In genomic region chr2:119799961-119800550, GRCm38 (mm10) we compare ENCODE assay signal across 8 mouse cellular contexts. TPM values are rescaled to one million over a fixed set of nuclear protein-coding genes. Genes with fewer than 3 reads are reported as not detected.
A peak's percentile ranks its signal among the peaks of the same experiment; 100 is the strongest.
DNase-seq lines count a peak whose midpoint lies in the region; ATAC-seq and TF ChIP-seq lines count a peak whose summit lies in the region.

No protein-coding gene starts in this region.

- H3K4me2 ChIP-seq in heart, embryonic 11.5 days = peak overlapping the region; percentile 99
- H3K4me2 ChIP-seq in CH12.LX (ENCODE audit: insufficient read depth, low read depth, poor library complexity, severe bottlenecking) = peak overlapping the region; percentile 76
- H3K4me2 ChIP-seq in embryonic facial prominence, embryonic 11.5 days (ENCODE audit: low read depth, low read length) = peak overlapping the region; percentile 97
- H3K4me2 ChIP-seq in intestine, postnatal 0 days (replicated peaks; ENCODE audit: low read depth) = peak overlapping the region; percentile 100
- peak overlapping the region; percentile 98 for H3K4me2 ChIP-seq in midbrain, embryonic 14.5 days (ENCODE audit: low read length)

- DNase-seq in heart, adult 9 months (ENCODE audit: low spot score in 2 of 2) = no peak
- DNase-seq in CH12.LX (ENCODE audit: extremely low read depth) = peak; percentile 38
- DNase-seq in embryonic facial prominence, embryonic 11.5 days (ENCODE audit: low spot score) = peak; percentile 44
- DNase-seq in midbrain, embryonic 14.5 days = peak; percentile 35
- no peak for DNase-seq in ovary, adult 18-20 months (ENCODE audit: low spot score)
- no peak for DNase-seq in frontal cortex, postnatal 25 days (ENCODE audit: low spot score in 2 of 2)

- TF ChIP-seq POLR2A in CH12.LX (IDR thresholded peaks at IDR 0.05; ENCODE audit: low read depth, low read length) = no peak

- TF ChIP-seq EP300 in CH12.LX (IDR thresholded peaks at IDR 0.05; ENCODE audit: low read length) = no peak

- peak; percentile 12 for ATAC-seq in heart, embryonic 11.5 days (replicated peaks; ENCODE audit: insufficient number of reproducible peaks, low FRiP score, low TSS enrichment)
- ATAC-seq in embryonic facial prominence, embryonic 11.5 days (replicated peaks; ENCODE audit: insufficient number of reproducible peaks, low FRiP score, low TSS enrichment, low read depth) = peak; percentile 11
- peak; percentile 46 for ATAC-seq in intestine, postnatal 0 days
- ATAC-seq in midbrain, embryonic 14.5 days (ENCODE audit: low FRiP score, low TSS enrichment) = peak; percentile 12; the same call in 1 of the 2 replicates

- peak overlapping the region; percentile 79 for H3K9ac ChIP-seq in heart, embryonic 11.5 days (ENCODE audit: low read depth, low read length)
- peak overlapping the region; percentile 92 for H3K9ac ChIP-seq in CH12.LX (ENCODE audit: insufficient read depth, low read depth)
- peak overlapping the region; percentile 91 for H3K9ac ChIP-seq in embryonic facial prominence, embryonic 11.5 days (replicated peaks; ENCODE audit: low read length)
- peak overlapping the region; percentile 66 for H3K9ac ChIP-seq in intestine, postnatal 0 days (ENCODE audit: low read depth, low read length)
- peak overlapping the region; percentile 88 for H3K9ac ChIP-seq in midbrain, embryonic 14.5 days (replicated peaks; ENCODE audit: low read length)

- no peaks in the 10 kb centered on the region for H3K9me3 ChIP-seq in heart, embryonic 11.5 days (replicated peaks; ENCODE audit: control insufficient read depth, low read length)
- no peaks in the 10 kb centered on the region for H3K9me3 ChIP-seq in CH12.LX (replicated peaks; ENCODE audit: low read length)
- no peaks in the 10 kb centered on the region for H3K9me3 ChIP-seq in embryonic facial prominence, embryonic 11.5 days (replicated peaks; ENCODE audit: control insufficient read depth, low read length)
- no peaks in the 10 kb centered on the region for H3K9me3 ChIP-seq in intestine, postnatal 0 days (ENCODE audit: control insufficient read depth)
- H3K9me3 ChIP-seq in midbrain, embryonic 14.5 days (ENCODE audit: control insufficient read depth, low read length) = no peaks in the 10 kb centered on the region

- TF ChIP-seq CTCF in CH12.LX (conservative IDR thresholded peaks at IDR 0.05 in 1 of 2, IDR thresholded peaks at IDR 0.05 in 1 of 2; ENCODE audit: low read depth in 2 of 2, low read length in 2 of 2) = no peak
- TF ChIP-seq CTCF in intestine, postnatal 0 days (IDR thresholded peaks at IDR 0.05; ENCODE audit: low read depth) = no peak

- H3K4me1 ChIP-seq in heart, embryonic 11.5 days (ENCODE audit: control insufficient read depth, insufficient read depth, low read length) = peaks cover 37% of the 10 kb centered on the region
- H3K4me1 ChIP-seq in CH12.LX (ENCODE audit: control insufficient read depth in 1 of 2, insufficient read depth in 2 of 2) = peaks cover 27 to 56% of the 10 kb centered on the region in 2 experiments
- H3K4me1 ChIP-seq in embryonic facial prominence, embryonic 11.5 days (ENCODE audit: control insufficient read depth, insufficient read depth, low read length) = peaks cover 4% of the 10 kb centered on the region
- H3K4me1 ChIP-seq in intestine, postnatal 0 days (replicated peaks; ENCODE audit: control insufficient read depth, insufficient read depth, low read length) = no peaks in the 10 kb centered on the region
- H3K4me1 ChIP-seq in midbrain, embryonic 14.5 days (ENCODE audit: control insufficient read depth, insufficient read depth, low read length) = peaks cover 42% of the 10 kb centered on the region

- H3K27ac ChIP-seq in heart, embryonic 11.5 days (ENCODE audit: low read depth, low read length) = no peak overlapping the region
- no peak overlapping the region; the same call in 1 of the 2 replicates for H3K27ac ChIP-seq in CH12.LX (ENCODE audit: insufficient read depth, low read depth)
- no peak overlapping the region for H3K27ac ChIP-seq in embryonic facial prominence, embryonic 11.5 days (replicated peaks; ENCODE audit: low read depth, low read length)
- no peak overlapping the region for H3K27ac ChIP-seq in intestine, postnatal 0 days (ENCODE audit: low read depth, low read length)
- 0 out of 2 replicates have a peak overlapping the region, but pooled peaks have one; percentile 20 for H3K27ac ChIP-seq in midbrain, embryonic 14.5 days (replicated peaks; ENCODE audit: low read depth, low read length)

- H3K4me3 ChIP-seq in heart, embryonic 11.5 days (ENCODE audit: low read depth, low read length) = peak overlapping the region; percentile 73
- peak overlapping the region; percentile 76 to 80 (median 80) for H3K4me3 ChIP-seq in CH12.LX (replicated peaks in 1 of 3; ENCODE audit: low read depth in 2 of 3, low read length in 2 of 3, poor library complexity in 1 of 3)
- peak overlapping the region; percentile 84 for H3K4me3 ChIP-seq in embryonic facial prominence, embryonic 11.5 days (ENCODE audit: low read depth, low read length)
- H3K4me3 ChIP-seq in intestine, postnatal 0 days (ENCODE audit: low read depth, low read length) = peak overlapping the region; percentile 73
- H3K4me3 ChIP-seq in midbrain, embryonic 14.5 days (replicated peaks; ENCODE audit: low read depth, low read length) = peak overlapping the region; percentile 83

- in situ Hi-C loops in CH12.LX (cut with MboI; ENCODE audit: low pct_ligation_motif_present, low pct_unique_long_range_greater_than_20kb, low sequenced_read_pairs) = loop anchor here (5.0 kb wide), 2 partner anchors 32 to 87 kb away; no protein-coding TSS in a partner anchor

- peaks cover 20% of the 10 kb centered on the region for H3K27me3 ChIP-seq in heart, embryonic 11.5 days (ENCODE audit: control insufficient read depth, insufficient read depth, low read length)
- H3K27me3 ChIP-seq in CH12.LX (replicated peaks) = peaks cover 24% of the 10 kb centered on the region
- peaks cover 2% of the 10 kb centered on the region; the same call in 1 of the 2 replicates for H3K27me3 ChIP-seq in embryonic facial prominence, embryonic 11.5 days (ENCODE audit: control insufficient read depth, insufficient read depth, low read length)
- H3K27me3 ChIP-seq in intestine, postnatal 0 days (replicated peaks; ENCODE audit: control insufficient read depth, insufficient read depth, low read length) = no peaks in the 10 kb centered on the region; the same call in 1 of the 2 replicates
- peaks cover 5% of the 10 kb centered on the region; the same call in 1 of the 2 replicates for H3K27me3 ChIP-seq in midbrain, embryonic 14.5 days (ENCODE audit: control insufficient read depth, insufficient read depth, low read length)

- dilution Hi-C loops in CH12.LX (cut with MboI; ENCODE audit: extremely low pct_ligation_motif_present, extremely low pct_unique_long_range_greater_than_20kb, low sequenced_read_pairs) = no loop called here

- WGBS in heart, embryonic 11.5 days (ENCODE audit: insufficient replicate concordance) = under 1% methylated on average over 19 of the region's 27 CpGs
- under 1% methylated on average over 25 of the region's 27 CpGs for WGBS in embryonic facial prominence, embryonic 11.5 days
- 1% methylated on average over 27 of the region's 27 CpGs for WGBS in intestine, postnatal 0 days
- WGBS in midbrain, embryonic 14.5 days = under 1% methylated on average over 27 of the region's 27 CpGs

- H3K79me2 ChIP-seq in CH12.LX (replicated peaks; ENCODE audit: control insufficient read depth, extremely low read depth, insufficient read depth, poor library complexity, severe bottlenecking) = no peaks in the 10 kb centered on the region

- TF ChIP-seq RAD21 in CH12.LX (IDR thresholded peaks at IDR 0.05; ENCODE audit: low read depth, low read length) = no peak

- H3K36me3 ChIP-seq in heart, embryonic 11.5 days (ENCODE audit: control insufficient read depth, insufficient read depth, low read length) = no peaks in the 10 kb centered on the region
- H3K36me3 ChIP-seq in CH12.LX (replicated peaks in 1 of 2; ENCODE audit: control insufficient read depth in 1 of 2, insufficient read depth in 1 of 2, low read length in 1 of 2) = peaks cover 2 to 26% of the 10 kb centered on the region in 2 experiments
- no peaks in the 10 kb centered on the region for H3K36me3 ChIP-seq in embryonic facial prominence, embryonic 11.5 days (replicated peaks; ENCODE audit: control insufficient read depth, insufficient read depth, low read depth, low read length)
- 0 out of 2 replicates have a peak, but pooled peaks cover 5% of the 10 kb centered on the region for H3K36me3 ChIP-seq in intestine, postnatal 0 days (ENCODE audit: control insufficient read depth, insufficient read depth)
- no peaks in the 10 kb centered on the region for H3K36me3 ChIP-seq in midbrain, embryonic 14.5 days (ENCODE audit: control insufficient read depth, insufficient read depth, low read length)

RNA-seq across cellular contexts. Expression of gene Tyro3, which starts 2.5 kb away (rescaled TPM):
- polyA plus RNA-seq in heart, embryonic 11.5 days (2014; fragmentation: Nextera tagmentation; extraction: Ambion mirVana) = 7.3 and 8.4 TPM in 2 replicates
- 31.8 and 39.7 TPM in 2 replicates for total RNA-seq in CH12.LX (2012; rRNA removed)
- total RNA-seq in CH12.LX (2014; rRNA removed) = 19.1 and 20.3 TPM in 2 replicates
- 23.7 and 24.7 TPM in 2 replicates for polyA plus RNA-seq in CH12.LX (2012; ENCODE audit: insufficient read length, low read depth)
- 16.3 and 21.0 TPM in 2 replicates for polyA plus RNA-seq in embryonic facial prominence, embryonic 11.5 days (2014; fragmentation: Nextera tagmentation; extraction: Ambion mirVana)
- 4.5 and 5.6 TPM in 2 replicates for polyA plus RNA-seq in intestine, postnatal 0 days (2015; fragmentation: Nextera tagmentation; extraction: Ambion mirVana)
- 20.0 and 20.2 TPM in 2 replicates for polyA plus RNA-seq in midbrain, embryonic 14.5 days (2014; fragmentation: Nextera tagmentation; extraction: Ambion mirVana)

RNA-seq across cellular contexts. Expression of gene Rpap1, which starts 12.7 kb away (rescaled TPM):
- polyA plus RNA-seq in heart, embryonic 11.5 days (2014; fragmentation: Nextera tagmentation; extraction: Ambion mirVana) = 16.2 and 17.4 TPM in 2 replicates
- total RNA-seq in CH12.LX (2012; rRNA removed) (28.9 and 31.8 TPM in 2 replicates), CH12.LX (2014; rRNA removed) (8.5 and 9.0 TPM in 2 replicates)
- 28.7 and 34.7 TPM in 2 replicates for polyA plus RNA-seq in CH12.LX (2012; ENCODE audit: insufficient read length, low read depth)
- polyA plus RNA-seq in embryonic facial prominence, embryonic 11.5 days (2014; fragmentation: Nextera tagmentation; extraction: Ambion mirVana) = 17.5 and 20.0 TPM in 2 replicates
- polyA plus RNA-seq in intestine, postnatal 0 days (2015; fragmentation: Nextera tagmentation; extraction: Ambion mirVana) = 8.2 and 10.7 TPM in 2 replicates
- polyA plus RNA-seq in midbrain, embryonic 14.5 days (2014; fragmentation: Nextera tagmentation; extraction: Ambion mirVana) = 12.5 and 21.3 TPM in 2 replicates

RNA-seq across cellular contexts. Expression of gene Ltk, which starts 39.8 kb away (rescaled TPM):
- 0.07 TPM in 1 of 2 replicates, not detected in the other for polyA plus RNA-seq in heart, embryonic 11.5 days (2014; fragmentation: Nextera tagmentation; extraction: Ambion mirVana)
- total RNA-seq in CH12.LX (2012; rRNA removed) (1.3 and 2.3 TPM in 2 replicates), CH12.LX (2014; rRNA removed) (not detected in 2 replicates)
- 0.10 TPM in 1 of 2 replicates, not detected in the other for polyA plus RNA-seq in CH12.LX (2012; ENCODE audit: insufficient read length, low read depth)
- polyA plus RNA-seq in embryonic facial prominence, embryonic 11.5 days (2014; fragmentation: Nextera tagmentation; extraction: Ambion mirVana) = not detected in 2 replicates
- polyA plus RNA-seq in intestine, postnatal 0 days (2015; fragmentation: Nextera tagmentation; extraction: Ambion mirVana) = 1.5 and 1.6 TPM in 2 replicates
- 1.5 and 3.0 TPM in 2 replicates for polyA plus RNA-seq in midbrain, embryonic 14.5 days (2014; fragmentation: Nextera tagmentation; extraction: Ambion mirVana)

RNA-seq across cellular contexts. Expression of gene Itpka, which starts 57.9 kb away (rescaled TPM):
- 1.9 and 2.2 TPM in 2 replicates for polyA plus RNA-seq in heart, embryonic 11.5 days (2014; fragmentation: Nextera tagmentation; extraction: Ambion mirVana)
- total RNA-seq in CH12.LX (2012; rRNA removed) (0.25 and 0.34 TPM in 2 replicates), CH12.LX (2014; rRNA removed) (0.28 and 0.39 TPM in 2 replicates)
- 0.40 and 0.54 TPM in 2 replicates for polyA plus RNA-seq in CH12.LX (2012; ENCODE audit: insufficient read length, low read depth)
- polyA plus RNA-seq in embryonic facial prominence, embryonic 11.5 days (2014; fragmentation: Nextera tagmentation; extraction: Ambion mirVana) = 1.2 TPM in 2 replicates
- 5.3 and 6.2 TPM in 2 replicates for polyA plus RNA-seq in intestine, postnatal 0 days (2015; fragmentation: Nextera tagmentation; extraction: Ambion mirVana)
- 0.12 and 0.18 TPM in 2 replicates for polyA plus RNA-seq in midbrain, embryonic 14.5 days (2014; fragmentation: Nextera tagmentation; extraction: Ambion mirVana)

Comparison
In these comparisons a context has a peak if more than half of its experiments do, and no peak if none do; other contexts are left out.
1. DNase-seq: peak in CH12.LX (single experiment), embryonic facial prominence, embryonic 11.5 days (single experiment) and midbrain, embryonic 14.5 days (single experiment); none in heart, adult 9 months (0 of 2), ovary, adult 18-20 months (single experiment) and frontal cortex, postnatal 25 days (0 of 2).
2. Peak in every context shown above with its lines, with median percentiles within 50 percentile points of each other: ATAC-seq, H3K4me2 ChIP-seq, H3K4me3 ChIP-seq and H3K9ac ChIP-seq.